Mouse (Mus musculus) cortical plate, adult 2 months (tissue): Measurements from ENCODE around the gene Nkd1.

Experiments
- CTCF ChIP-seq: fragments of 200-500 bp; IDR thresholded peaks from 2 replicates; pipeline ENCODE4 v1.5.1; 2011; ENCODE audit warnings: mild to moderate bottlenecking, control low read depth, low read length; ENCODE audit not compliant: insufficient read depth; ENCODE audit errors: extremely low read depth
- POLR2A ChIP-seq: fragments of 200-500 bp; IDR thresholded peaks from 2 replicates; pipeline ENCODE4 v1.6.1; 2011; ENCODE audit warnings: mild to moderate bottlenecking, low read length, control low read depth; ENCODE audit not compliant: insufficient read depth; ENCODE audit errors: extremely low read depth

- TF ChIP-seq CTCF (no peak), POLR2A (no peak)
These were observed 59.6 kb downstream of the Nkd1 start for GRCm38 (mm10) chr8:88580785-88581184.
